Mouse (Mus musculus) myocyte (in vitro differentiated cells): ENCODE measurements around the gene Nup54.

Source experiments
- MAX ChIP-seq: IDR thresholded peaks from one replicate; pipeline ENCODE4 v1.6.1; 2011; ENCODE audit warnings: low read depth, mild to moderate bottlenecking, control low read depth
- POLR2A ChIP-seq: IDR thresholded peaks from one replicate; pipeline ENCODE4 v1.6.1; 2011; ENCODE audit warnings: low read depth, mild to moderate bottlenecking, control low read depth, moderate library complexity; ENCODE audit not compliant: insufficient read length
- POLR2AphosphoS2 ChIP-seq: IDR thresholded peaks from one replicate; pipeline ENCODE4 v1.6.1; 2011; ENCODE audit warnings: low read depth, control low read depth; ENCODE audit not compliant: insufficient read length
- REST ChIP-seq: IDR thresholded peaks from one replicate; pipeline ENCODE4 v1.6.1; 2011; ENCODE audit warnings: mild to moderate bottlenecking, control low read depth, moderate library complexity; ENCODE audit not compliant: insufficient read depth, insufficient read length
- TCF12 ChIP-seq: IDR thresholded peaks from one replicate; pipeline ENCODE4 v1.6.1; 2011; ENCODE audit warnings: mild to moderate bottlenecking, control low read depth; ENCODE audit not compliant: poor library complexity, insufficient read depth, severe bottlenecking

GRCm38 (mm10) chr5:92411461-92412140 lies 23.4 kb downstream of the Nup54 start:
- TF ChIP-seq MAX (no peak), POLR2A (no peak), TCF12 (no peak), REST (no peak), POLR2AphosphoS2 (no peak)
